Mouse (Mus musculus) ES-E14 (cell line): ENCODE data around the gene Chst11. TPM values are rescaled to one million over a fixed set of nuclear protein-coding genes. Genes with fewer than 3 reads are reported as not detected.
A peak's percentile ranks its signal among the peaks of the same experiment; 100 is the strongest.

Experiments
- DNase-seq: peaks from one replicate; pipeline ENCODE4 v3.0.0-alpha.2; 2013; ENCODE audit warnings: low read depth, low spot score
- H3K27ac ChIP-seq: 2 replicates; pipeline ENCODE4 v1.5.1; 2012; ENCODE audit warnings: low read depth, mild to moderate bottlenecking, low read length, moderate library complexity, mixed read lengths; ENCODE audit not compliant: poor library complexity, insufficient read depth, severe bottlenecking
- H3K36me3 ChIP-seq: 2 replicates; pipeline ENCODE4 v1.6.1; 2012; ENCODE audit warnings: mild to moderate bottlenecking, low read length, moderate library complexity, mixed read lengths; ENCODE audit not compliant: control insufficient read depth, poor library complexity, insufficient read depth, severe bottlenecking
- H3K4me1 ChIP-seq, 2 experiments: fragments of 150-350 bp in 1 of 2; sonication (generic) in 1 of 2; 2 replicates each; pipeline ENCODE4 v1.6.1; 2012; ENCODE audit warnings: low read length in 2 of 2, mild to moderate bottlenecking in 1 of 2, mixed read lengths in 1 of 2; ENCODE audit not compliant: control insufficient read depth in 2 of 2, insufficient read depth in 2 of 2, poor library complexity in 1 of 2
- H3K4me3 ChIP-seq, 2 experiments: fragments of 150-350 bp in 1 of 2; sonication (generic) in 1 of 2; 2 replicates each; pipeline ENCODE4 v1.5.1; 2012; ENCODE audit warnings: low read length in 2 of 2, low read depth in 1 of 2, mild to moderate bottlenecking in 1 of 2, mixed read lengths in 1 of 2; ENCODE audit not compliant: insufficient read depth in 1 of 2, poor library complexity in 1 of 2, severe bottlenecking in 1 of 2
- H3K9ac ChIP-seq: 2 replicates; pipeline ENCODE4 v1.6.1; 2012; ENCODE audit warnings: low read depth, mild to moderate bottlenecking, low read length, mixed read lengths; ENCODE audit not compliant: poor library complexity, insufficient read depth, severe bottlenecking
- H3K9me3 ChIP-seq: fragments of 150-350 bp; sonication (generic); 2 replicates; pipeline ENCODE4 v1.6.1; 2012; ENCODE audit warnings: low read depth, mild to moderate bottlenecking, low read length; ENCODE audit not compliant: control insufficient read depth, insufficient read depth
- CHD2 ChIP-seq: IDR thresholded peaks from 2 replicates; pipeline ENCODE4 v1.6.1; 2014; ENCODE audit warnings: mild to moderate bottlenecking, low read depth, low read length, inconsistent platforms
- HCFC1 ChIP-seq: IDR thresholded peaks from 2 replicates; pipeline ENCODE4 v1.6.1; 2012; ENCODE audit warnings: low read length, inconsistent platforms, borderline replicate concordance; ENCODE audit not compliant: insufficient read depth
- MAFK ChIP-seq: IDR thresholded peaks from 2 replicates; pipeline ENCODE4 v1.6.1; 2014; ENCODE audit warnings: mild to moderate bottlenecking, low read depth, low read length, inconsistent platforms; ENCODE audit not compliant: insufficient read depth
- ZC3H11A ChIP-seq: IDR thresholded peaks from 2 replicates; pipeline ENCODE4 v1.6.1; 2012; ENCODE audit warnings: low read depth, mild to moderate bottlenecking, inconsistent platforms, low read length, borderline replicate concordance
- ZNF384 ChIP-seq: IDR thresholded peaks from 2 replicates; pipeline ENCODE4 v1.6.1; 2012; ENCODE audit warnings: low read depth, low read length, inconsistent platforms
- in situ Hi-C, 2 experiments: fragments of 600-800 bp; cut with MboI; formaldehyde crosslinking; loops; one replicate each; pipeline ENCODE4 v1.15.1; 2025; ENCODE audit warnings: low sequenced_read_pairs in 2 of 2, inconsistent platforms in 1 of 2; ENCODE audit not compliant: unreplicated experiment in 2 of 2
- total RNA-seq: library from RNA; depleted of rRNA; stranded (reverse); fragments of 300-350 nt; gene quantifications from 2 replicates; pipeline ENCODE4 v1.2.3, GENCODE M21; 2012; rRNA removed

The Chst11 gene
- 4.2 and 8.6 TPM in 2 replicates for total RNA-seq

GRCm38 (mm10) chr10:82984950-82985699, at the start of gene Chst11:
TSS of gene Chst11 (plus strand) at chr10:82985498.
- Histone ChIP-seq H3K9me3 (no peaks in the 10 kb centered on the region), H3K9ac (peak within 1 kb of the TSS; percentile 54), H3K4me3 (peak within 1 kb of the TSS; percentile 68), H3K27ac (no peak within 1 kb of the TSS), H3K4me1 (peaks cover 0 to 2% of the 10 kb centered on the region in 2 experiments; a peak in 2 of 4 replicates), H3K36me3 (no peaks in the 10 kb centered on the region)
- peak; percentile 38 for DNase-seq
- no peak for TF ChIP-seq ZNF384
- no peak for TF ChIP-seq ZC3H11A
- no peak for TF ChIP-seq MAFK
- TF ChIP-seq CHD2 = no peak
- no peak for TF ChIP-seq HCFC1
- in situ Hi-C loops = no loop called here

- H3K9ac ChIP-seq = no peak overlapping the region
- H3K27ac ChIP-seq = no peak overlapping the region
- no peaks in the 10 kb centered on the region for H3K4me1 ChIP-seq
- H3K36me3 ChIP-seq = no peaks in the 10 kb centered on the region
- TF ChIP-seq CHD2 (no peak), ZNF384 (no peak), MAFK (no peak), ZC3H11A (no peak), HCFC1 (no peak)
- in situ Hi-C loops = no loop called here
- peaks cover 2% of the 10 kb centered on the region; the same call in 1 of the 2 replicates for H3K9me3 ChIP-seq
- H3K4me3 ChIP-seq = no peak overlapping the region
- no peak for DNase-seq
Observed at GRCm38 (mm10) chr10:82935774-82936173, 49.5 kb upstream of the Chst11 start.

- Histone ChIP-seq H3K4me1 (no peaks in the 10 kb centered on the region), H3K27ac (no peak overlapping the region), H3K9ac (no peak overlapping the region), H3K36me3 (no peaks in the 10 kb centered on the region), H3K9me3 (no peaks in the 10 kb centered on the region), H3K4me3 (no peak overlapping the region)
- TF ChIP-seq CHD2 (no peak), MAFK (no peak)
- in situ Hi-C loops = no loop called here
- DNase-seq = no peak
Observed at GRCm38 (mm10) chr10:82953415-82953814, 31.9 kb upstream of the Chst11 start.

GRCm38 (mm10) chr10:82955117-82955516, 30.2 kb upstream of the Chst11 start:
- no peak for TF ChIP-seq CHD2
- no peak for TF ChIP-seq HCFC1
- TF ChIP-seq ZNF384 = no peak
- no peak for TF ChIP-seq MAFK
- TF ChIP-seq ZC3H11A = no peak
- no peak overlapping the region for H3K27ac ChIP-seq
- H3K4me3 ChIP-seq = no peak overlapping the region
- no peaks in the 10 kb centered on the region for H3K36me3 ChIP-seq
- no peak overlapping the region for H3K9ac ChIP-seq
- no peaks in the 10 kb centered on the region for H3K9me3 ChIP-seq
- in situ Hi-C loops = no loop called here
- no peaks in the 10 kb centered on the region for H3K4me1 ChIP-seq
- no peak for DNase-seq
